Mouse (Mus musculus) kidney, embryonic 15.5 days (tissue): ENCODE data around the gene Fen1. TPM values are rescaled to one million over a fixed set of nuclear protein-coding genes. Genes with fewer than 3 reads are reported as not detected.

Source experiments
- ATAC-seq: fragments of 200-750 bp; cut with Nextera tagmentation; replicated peaks from 2 replicates; pipeline ENCODE4 v1.8.0; 2017; ENCODE audit warnings: moderate TSS enrichment; ENCODE audit not compliant: low FRiP score
- H3K27ac ChIP-seq: fragments of 300-500 bp; sonication (generic); 2 replicates; pipeline ENCODE4 v1.5.1; 2015; ENCODE audit warnings: mild to moderate bottlenecking, inconsistent platforms
- H3K27me3 ChIP-seq: fragments of 300-500 bp; sonication (generic); 2 replicates; pipeline ENCODE4 v1.6.1; 2015; ENCODE audit warnings: inconsistent platforms
- H3K36me3 ChIP-seq: fragments of 300-500 bp; sonication (generic); 2 replicates; pipeline ENCODE4 v1.6.1; 2015; ENCODE audit warnings: inconsistent platforms
- H3K4me1 ChIP-seq: fragments of 300-500 bp; sonication (generic); 2 replicates; pipeline ENCODE4 v1.6.1; 2015; ENCODE audit warnings: inconsistent platforms
- H3K4me2 ChIP-seq: fragments of 300-500 bp; sonication (generic); 2 replicates; pipeline ENCODE4 v1.6.1; 2015; ENCODE audit warnings: moderate library complexity, mild to moderate bottlenecking, inconsistent platforms
- H3K4me3 ChIP-seq: fragments of 300-500 bp; sonication (generic); replicated peaks from 2 replicates; pipeline ENCODE4 v1.5.1; 2015; ENCODE audit warnings: mild to moderate bottlenecking, inconsistent platforms
- H3K9ac ChIP-seq: fragments of 300-500 bp; sonication (generic); 2 replicates; pipeline ENCODE4 v1.6.1; 2015; ENCODE audit warnings: mild to moderate bottlenecking, inconsistent platforms
- H3K9me3 ChIP-seq: fragments of 300-500 bp; sonication (generic); replicated peaks from 2 replicates; pipeline ENCODE4 v1.6.1; 2016; ENCODE audit warnings: inconsistent platforms
- WGBS: fragments of 180-500 bp; shearing (Covaris S2); methylation state at CpG from one replicate; pipeline ENCODE4 v1.1.7; 2015; ENCODE audit warnings: mixed read lengths; 5-methylcytosine and 5-hydroxymethylcytosine counted together
- polyA plus RNA-seq: library from polyadenylated mRNA; unstranded; fragments of >200 nt; fragmentation: Nextera tagmentation; extraction: Ambion mirVana; gene quantifications from 2 replicates; pipeline ENCODE4 v1.2.1, GENCODE M21; 2015

Fen1 gene
- polyA plus RNA-seq, 1 experiment from 2014 or later = 111 TPM

DNA sequence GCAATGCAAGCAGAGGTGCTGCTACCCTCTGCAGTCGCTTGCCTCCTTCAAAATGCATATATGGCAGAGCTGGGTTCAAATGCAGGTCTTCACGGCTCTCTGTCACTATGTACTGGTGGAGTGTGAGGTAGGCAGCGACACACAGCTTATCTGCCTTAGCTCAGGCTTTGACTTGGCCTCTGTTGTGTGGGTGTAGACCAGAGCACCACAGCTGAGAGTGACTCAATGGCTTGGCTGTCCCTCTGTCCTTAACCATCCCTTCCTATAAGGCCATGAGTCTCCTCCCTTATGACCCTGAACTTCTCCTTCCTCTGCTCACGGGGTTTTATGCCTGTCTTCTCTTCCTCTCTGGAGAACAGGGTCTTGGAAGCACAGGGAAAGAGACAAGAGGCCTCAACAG, 6.9 kb upstream of the Fen1 start:
- Histone ChIP-seq H3K4me1 (no peaks in the 10 kb centered on the region), H3K27ac (no peak overlapping the region), H3K27me3 (no peaks in the 10 kb centered on the region), H3K4me2 (no peak overlapping the region), H3K9ac (no peak overlapping the region), H3K9me3 (no peaks in the 10 kb centered on the region), H3K4me3 (no peak overlapping the region), H3K36me3 (peaks cover 78% of the 10 kb centered on the region)
- 78% methylated on average over 4 of the region's 4 CpGs for WGBS
- no peak for ATAC-seq

DNA sequence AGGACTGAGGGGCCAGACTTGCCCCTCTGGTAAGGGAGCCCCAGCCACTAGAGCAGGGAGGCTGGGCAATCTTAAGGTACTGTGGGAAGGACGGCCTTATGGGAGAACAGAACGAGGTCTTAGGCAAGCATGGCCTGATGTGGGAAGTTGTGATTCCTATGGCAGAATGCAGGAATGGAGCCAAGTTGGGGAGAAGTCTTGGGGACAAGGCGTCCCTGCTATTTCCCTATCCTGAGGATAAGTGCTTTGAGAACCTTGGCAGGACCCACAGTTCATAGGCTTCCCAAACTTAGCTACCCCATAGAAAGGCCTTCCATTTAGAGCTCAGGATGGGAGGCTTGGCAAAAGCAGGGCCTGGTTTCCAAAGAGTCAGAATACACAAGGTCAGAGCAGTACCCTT, 4.9 kb upstream of the Fen1 start:
- H3K4me1 ChIP-seq = peaks cover 7% of the 10 kb centered on the region
- H3K36me3 ChIP-seq = peaks cover 80% of the 10 kb centered on the region
- no peak overlapping the region for H3K4me3 ChIP-seq
- 86% methylated on average over 3 of the region's 3 CpGs for WGBS
- no peaks in the 10 kb centered on the region for H3K9me3 ChIP-seq
- H3K9ac ChIP-seq = no peak overlapping the region
- no peak overlapping the region for H3K4me2 ChIP-seq
- no peak for ATAC-seq
- no peak overlapping the region for H3K27ac ChIP-seq
- H3K27me3 ChIP-seq = no peaks in the 10 kb centered on the region

DNA sequence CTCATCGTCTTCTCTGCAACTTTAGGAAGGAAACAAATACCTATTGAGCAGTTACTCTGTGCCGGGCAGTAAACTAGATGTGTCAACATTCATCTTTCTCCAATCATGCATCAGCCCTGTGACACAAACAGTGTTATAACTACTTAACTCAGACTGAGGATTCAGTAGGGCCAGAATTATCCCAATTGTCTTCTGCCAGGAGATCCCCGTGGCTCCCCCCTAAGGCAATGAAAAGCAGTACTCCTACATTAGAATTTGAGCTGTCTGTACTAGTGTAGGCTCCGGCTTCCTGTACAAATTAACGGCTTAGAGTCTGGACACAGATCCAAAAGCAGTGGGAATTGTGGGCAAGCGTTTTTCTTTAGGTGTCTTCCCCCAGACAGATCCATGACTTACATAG, 1.1 kb upstream of the Fen1 start:
- Histone ChIP-seq H3K9me3 (no peaks in the 10 kb centered on the region), H3K4me1 (peaks cover 16% of the 10 kb centered on the region), H3K4me3 (peak overlapping the region; percentile 74), H3K27ac (peak overlapping the region; percentile 91; the same call in 1 of the 2 replicates), H3K27me3 (no peaks in the 10 kb centered on the region), H3K9ac (no peak overlapping the region), H3K36me3 (peaks cover 65% of the 10 kb centered on the region), H3K4me2 (peak overlapping the region; percentile 81)
- WGBS = 69% methylated on average over 6 of the region's 6 CpGs
- ATAC-seq = no peak

- H3K9me3 ChIP-seq = no peaks in the 10 kb centered on the region
- H3K9ac ChIP-seq = peak overlapping the region; percentile 84
- ATAC-seq = peak; percentile 34
- H3K4me3 ChIP-seq = peak overlapping the region; percentile 74
- peaks cover 16% of the 10 kb centered on the region for H3K4me1 ChIP-seq
- H3K27me3 ChIP-seq = no peaks in the 10 kb centered on the region
- WGBS = 2% methylated on average over 5 of the region's 5 CpGs
- H3K36me3 ChIP-seq = peaks cover 65% of the 10 kb centered on the region
- peak overlapping the region; percentile 91 for H3K27ac ChIP-seq
- peak overlapping the region; percentile 81 for H3K4me2 ChIP-seq
Observed at GRCm38 (mm10) chr19:10204616-10205001, 640 bp upstream of the Fen1 start.

DNA sequence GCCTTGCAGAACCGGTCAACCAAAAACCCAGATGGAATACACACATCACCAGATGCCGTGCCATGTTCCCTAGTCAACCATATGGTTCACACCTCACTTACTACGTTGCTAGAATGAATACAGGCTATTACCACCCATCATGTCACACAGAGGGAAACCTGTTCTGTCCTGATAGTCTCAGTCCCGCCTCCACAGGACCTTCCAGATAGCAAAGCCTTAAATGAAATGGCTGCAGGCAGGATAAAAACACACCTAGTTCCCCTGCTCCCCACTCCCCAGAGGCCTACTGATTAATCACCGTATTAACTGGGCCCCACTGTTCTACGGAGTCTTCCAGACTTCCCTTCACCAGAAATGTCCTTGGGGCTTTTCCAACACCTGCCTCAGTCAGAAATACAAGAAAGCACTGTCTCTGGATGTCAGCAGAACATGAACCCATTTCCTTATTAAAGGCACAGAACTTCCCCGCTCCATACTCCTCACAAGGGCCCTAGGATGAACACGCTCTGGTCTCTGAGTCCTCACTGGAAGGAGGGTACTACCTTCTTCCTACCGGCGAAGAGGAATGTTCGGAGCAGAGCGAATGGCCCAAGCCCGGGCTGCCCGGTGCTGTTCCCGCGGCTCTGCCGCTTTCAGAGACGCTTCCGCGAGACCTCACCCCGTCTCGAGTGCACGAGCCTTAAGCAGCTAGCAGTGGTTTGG, 672 bp downstream of the Fen1 start:
- H3K4me2 ChIP-seq = peak overlapping the region; percentile 81
- peak overlapping the region; percentile 84 for H3K9ac ChIP-seq
- peaks cover 63% of the 10 kb centered on the region for H3K36me3 ChIP-seq
- H3K4me3 ChIP-seq = peak overlapping the region; percentile 74
- H3K27me3 ChIP-seq = no peaks in the 10 kb centered on the region
- peak overlapping the region; percentile 91 for H3K27ac ChIP-seq
- peaks cover 16% of the 10 kb centered on the region for H3K4me1 ChIP-seq
- WGBS = 1% methylated on average over 23 of the region's 23 CpGs
- peak; percentile 67 for ATAC-seq
- H3K9me3 ChIP-seq = no peaks in the 10 kb centered on the region

DNA sequence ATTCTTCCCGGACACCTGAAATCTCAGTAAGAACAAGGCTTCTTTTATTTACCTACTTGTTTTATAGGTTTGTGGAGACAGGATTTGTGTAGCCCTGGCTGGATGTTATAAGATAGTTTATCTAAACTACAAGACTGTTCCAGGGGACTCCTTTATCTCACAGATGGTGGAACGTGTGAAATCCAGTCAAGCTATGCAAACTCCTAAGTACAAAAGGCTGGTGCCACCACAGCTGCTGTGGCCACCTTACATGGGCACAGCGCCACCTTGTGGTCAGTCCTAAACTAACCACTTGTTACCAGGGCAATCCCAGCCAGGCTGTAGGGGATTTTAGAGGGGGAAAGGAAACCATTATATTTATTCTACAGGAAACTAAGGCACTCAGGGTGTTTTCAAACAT, 5.2 kb downstream of the Fen1 start:
- Histone ChIP-seq H3K36me3 (peaks cover 77% of the 10 kb centered on the region), H3K4me2 (no peak overlapping the region), H3K4me3 (no peak overlapping the region), H3K9me3 (no peaks in the 10 kb centered on the region), H3K9ac (no peak overlapping the region), H3K27ac (no peak overlapping the region), H3K27me3 (no peaks in the 10 kb centered on the region), H3K4me1 (peaks cover 9% of the 10 kb centered on the region)
- ATAC-seq = no peak
- 31% methylated on average over 3 of the region's 3 CpGs for WGBS

DNA sequence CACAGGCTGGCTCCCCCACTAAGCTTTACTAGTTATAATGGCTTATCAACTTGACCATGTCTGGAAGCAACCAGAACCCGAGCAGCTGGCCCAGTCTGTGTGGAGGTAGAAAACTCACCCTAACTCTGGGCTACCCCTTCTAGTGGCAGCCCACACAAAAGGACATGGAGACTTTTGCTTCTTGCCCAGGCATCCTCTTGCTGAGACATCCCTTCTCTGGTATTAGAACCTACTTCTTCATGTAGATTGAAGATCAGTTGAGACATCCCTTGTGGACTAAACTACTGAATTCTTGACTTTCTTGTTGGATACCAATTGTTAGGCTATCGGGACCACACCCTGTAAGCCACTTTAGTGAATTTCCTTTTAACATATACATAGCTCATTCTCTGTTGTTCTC, 5.7 kb downstream of the Fen1 start:
- Histone ChIP-seq H3K9me3 (no peaks in the 10 kb centered on the region), H3K27me3 (no peaks in the 10 kb centered on the region), H3K4me3 (no peak overlapping the region), H3K4me1 (peaks cover 8% of the 10 kb centered on the region), H3K9ac (no peak overlapping the region), H3K27ac (no peak overlapping the region), H3K4me2 (no peak overlapping the region), H3K36me3 (peaks cover 82% of the 10 kb centered on the region)
- whole genome bisulfite sequencing = 77% methylated on average over 2 of the region's 2 CpGs
- ATAC-seq = no peak

DNA sequence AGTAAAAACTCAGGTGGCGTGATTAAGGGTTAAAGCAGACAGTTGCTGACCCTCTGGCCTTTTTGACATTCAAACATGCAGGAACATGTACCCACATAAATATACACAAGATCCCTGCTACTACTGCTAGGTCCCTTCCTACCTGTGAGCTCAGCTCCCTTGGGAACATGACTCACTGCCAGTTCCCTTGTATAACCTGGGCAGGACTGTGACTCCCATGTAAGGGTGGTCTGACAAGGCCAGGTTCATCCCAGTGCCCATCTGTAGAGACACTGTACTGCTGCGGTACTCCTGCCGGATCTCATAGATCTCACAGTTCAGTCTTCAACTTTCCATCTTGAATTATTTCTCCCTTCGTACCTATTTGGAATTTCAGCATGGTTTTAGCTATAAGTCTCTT, 6.8 kb downstream of the Fen1 start:
- ATAC-seq = no peak
- H3K36me3 ChIP-seq = peaks cover 93% of the 10 kb centered on the region

GRCm38 (mm10) chr19:10195252-10195651, 8.7 kb downstream of the Fen1 start:
- H3K4me1 ChIP-seq = no peaks in the 10 kb centered on the region
- no peaks in the 10 kb centered on the region for H3K27me3 ChIP-seq
- H3K9ac ChIP-seq = no peak overlapping the region
- 62% methylated on average over 5 of the region's 5 CpGs for WGBS
- H3K27ac ChIP-seq = no peak overlapping the region
- ATAC-seq = no peak
- peaks cover 93% of the 10 kb centered on the region for H3K36me3 ChIP-seq
- no peak overlapping the region for H3K4me2 ChIP-seq
- no peak overlapping the region for H3K4me3 ChIP-seq
- H3K9me3 ChIP-seq = no peaks in the 10 kb centered on the region

More for the DNA sequence above, 6.8 kb downstream of the Fen1 start:
- H3K4me1 ChIP-seq = no peaks in the 10 kb centered on the region
- H3K27me3 ChIP-seq = no peaks in the 10 kb centered on the region
- H3K4me2 ChIP-seq = no peak overlapping the region
- H3K27ac ChIP-seq = no peak overlapping the region
- H3K9ac ChIP-seq = no peak overlapping the region
- no peak overlapping the region for H3K4me3 ChIP-seq
- 90% methylated on average over 4 of the region's 4 CpGs for whole genome bisulfite sequencing
- no peaks in the 10 kb centered on the region for H3K9me3 ChIP-seq

DNA sequence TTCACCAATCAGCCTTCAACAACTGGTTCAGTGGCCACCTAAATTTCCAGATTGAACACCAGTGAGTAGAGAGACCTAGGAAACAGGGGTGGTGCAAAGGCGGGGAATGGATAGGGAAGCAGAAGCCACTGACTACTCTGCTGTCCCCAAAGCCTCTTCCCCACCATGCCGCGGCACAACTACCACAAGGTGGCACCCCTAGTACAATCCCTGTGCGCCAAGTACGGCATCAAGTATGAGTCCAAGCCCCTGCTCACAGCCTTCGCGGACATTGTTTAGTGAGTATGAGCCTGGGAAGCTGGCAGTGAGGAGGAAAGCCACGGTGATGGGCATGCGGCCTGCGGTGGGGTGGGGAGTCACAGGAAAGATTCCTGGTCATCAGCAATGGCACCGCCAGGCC, 9.6 kb downstream of the Fen1 start:
- H3K4me2 ChIP-seq = no peak overlapping the region
- H3K9ac ChIP-seq = no peak overlapping the region
- H3K4me1 ChIP-seq = no peaks in the 10 kb centered on the region
- H3K36me3 ChIP-seq = peaks cover 93% of the 10 kb centered on the region
- no peak overlapping the region for H3K4me3 ChIP-seq
- no peak for ATAC-seq
- 90% methylated on average over 11 of the region's 11 CpGs for WGBS
- no peaks in the 10 kb centered on the region for H3K9me3 ChIP-seq
- H3K27me3 ChIP-seq = no peaks in the 10 kb centered on the region
- H3K27ac ChIP-seq = no peak overlapping the region

DNA sequence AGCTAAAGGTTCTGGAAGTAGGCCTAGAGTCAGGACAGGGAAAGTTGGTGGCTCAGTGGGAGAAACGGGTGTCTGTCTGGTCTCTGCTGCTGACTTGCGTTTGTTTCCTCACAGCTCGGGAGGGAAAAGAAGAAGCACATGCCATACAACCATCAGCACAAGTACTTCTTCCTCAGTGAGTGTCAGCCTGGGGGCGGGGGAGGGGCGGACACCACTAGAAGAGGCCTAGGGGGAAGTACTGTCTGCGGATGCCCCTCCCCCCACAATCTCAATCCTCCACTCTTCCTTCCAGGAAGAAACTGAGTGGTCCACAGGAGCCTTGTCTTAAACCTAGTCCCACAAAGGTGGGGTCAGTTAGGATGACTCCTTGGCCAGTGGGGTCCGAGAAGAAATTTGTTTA, 12.6 kb downstream of the Fen1 start:
- Histone ChIP-seq H3K27ac (no peak overlapping the region), H3K27me3 (no peaks in the 10 kb centered on the region), H3K9ac (no peak overlapping the region), H3K4me1 (peaks cover 6% of the 10 kb centered on the region; the same call in 1 of the 2 replicates), H3K4me3 (no peak overlapping the region), H3K9me3 (no peaks in the 10 kb centered on the region), H3K4me2 (no peak overlapping the region), H3K36me3 (peaks cover 99% of the 10 kb centered on the region)
- WGBS = 65% methylated on average over 7 of the region's 7 CpGs
- no peak for ATAC-seq

DNA sequence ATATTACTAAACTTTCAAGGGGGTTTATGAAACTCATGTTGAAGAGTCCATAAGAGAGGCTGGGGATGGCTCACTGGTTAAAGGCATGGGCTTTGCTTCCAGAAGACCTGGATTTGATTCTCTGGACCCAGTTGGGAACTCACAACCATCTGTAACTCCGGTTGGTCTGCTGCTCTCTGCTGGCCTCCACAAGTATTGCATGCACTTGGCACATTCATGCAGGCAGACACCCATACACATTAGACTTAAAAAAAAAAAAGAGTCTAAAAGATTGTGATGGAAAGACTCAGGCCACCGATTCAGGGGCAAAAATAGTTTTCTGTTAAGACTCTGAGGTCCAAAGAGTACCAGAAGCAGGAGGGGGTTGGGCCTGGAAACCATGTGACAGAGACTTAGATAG, 13.2 kb downstream of the Fen1 start:
- Histone ChIP-seq H3K27ac (no peak overlapping the region), H3K27me3 (no peaks in the 10 kb centered on the region), H3K36me3 (peaks cover 99% of the 10 kb centered on the region), H3K4me1 (peaks cover 6% of the 10 kb centered on the region; the same call in 1 of the 2 replicates), H3K4me3 (no peak overlapping the region), H3K4me2 (no peak overlapping the region), H3K9me3 (no peaks in the 10 kb centered on the region), H3K9ac (no peak overlapping the region)
- 58% methylated on average over 2 of the region's 2 CpGs for WGBS
- no peak for ATAC-seq

DNA sequence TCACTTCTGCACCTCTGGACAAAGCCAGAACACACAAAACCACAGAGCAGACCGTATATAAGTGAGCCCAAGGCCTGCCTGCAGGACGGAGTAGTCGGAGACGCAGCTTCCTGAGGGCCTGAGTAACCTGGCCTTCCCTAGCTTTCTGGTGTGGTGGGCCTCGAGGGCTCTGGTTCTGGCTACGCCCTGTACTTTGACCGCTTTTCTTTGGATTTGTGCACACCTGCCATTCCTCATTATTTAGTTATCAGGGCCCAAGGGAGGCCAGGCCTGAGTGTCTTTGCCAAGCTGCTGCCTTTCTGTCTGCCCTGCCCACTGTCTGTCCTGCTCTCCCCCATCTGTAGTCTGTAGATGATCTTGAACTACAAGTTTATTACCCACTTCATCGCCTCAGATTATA, 14.0 kb downstream of the Fen1 start:
- no peak overlapping the region for H3K27ac ChIP-seq
- WGBS = 95% methylated on average over 8 of the region's 8 CpGs
- no peak overlapping the region for H3K4me2 ChIP-seq
- no peak for ATAC-seq
- peaks cover 9% of the 10 kb centered on the region; the same call in 1 of the 2 replicates for H3K4me1 ChIP-seq
- peaks cover 99% of the 10 kb centered on the region for H3K36me3 ChIP-seq
- H3K9me3 ChIP-seq = no peaks in the 10 kb centered on the region
- H3K9ac ChIP-seq = no peak overlapping the region
- H3K4me3 ChIP-seq = no peak overlapping the region
- no peaks in the 10 kb centered on the region for H3K27me3 ChIP-seq
